Mouse (Mus musculus) cerebellum, adult 2 months (tissue): ENCODE measurements around the gene Kcnip4.

Source experiments
- CTCF ChIP-seq: fragments of 200-500 bp; IDR thresholded peaks from 2 replicates; pipeline ENCODE4 v1.5.1; 2011; ENCODE audit warnings: low read depth, mild to moderate bottlenecking, control low read depth, low read length, moderate library complexity, borderline replicate concordance; ENCODE audit not compliant: insufficient read depth
- POLR2A ChIP-seq: fragments of 200-500 bp; IDR thresholded peaks from 2 replicates; pipeline ENCODE4 v1.6.1; 2011; ENCODE audit warnings: low read length, control low read depth, borderline replicate concordance; ENCODE audit not compliant: insufficient read depth

DNA sequence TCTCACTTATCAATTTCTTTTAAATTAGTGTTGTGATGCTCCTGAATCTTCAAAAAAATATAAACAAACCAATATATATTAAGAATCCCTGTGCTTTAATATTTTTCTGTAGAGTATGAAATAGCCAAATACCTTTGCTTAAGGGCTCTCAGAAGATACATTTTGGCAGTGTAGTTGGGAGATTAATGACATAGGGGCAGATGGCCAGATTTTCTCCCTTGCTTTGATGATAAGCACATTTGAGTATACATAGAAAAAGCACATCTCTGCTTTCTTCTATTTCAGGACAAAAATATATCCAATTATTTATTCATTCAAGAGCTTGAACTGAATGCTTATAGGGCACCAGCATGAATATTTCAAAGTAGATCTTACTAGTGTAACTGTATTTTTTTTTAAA lies 465.8 kb downstream of the Kcnip4 start:
- TF ChIP-seq POLR2A (no peak), CTCF (no peak)
